ENCODE assay signal across 9 mouse cellular contexts in genomic region chr10:95898471-95899154, GRCm38 (mm10). TPM values are rescaled to one million over a fixed set of nuclear protein-coding genes. Genes with fewer than 3 reads are reported as not detected.
DNase-seq lines count a peak whose midpoint lies in the region; ATAC-seq and TF ChIP-seq lines count a peak whose summit lies in the region.
"Had no signal": no experiment of that assay in that cellular context is flagged by ENCODE, and none has a peak within 500 bp of the region (broad histone marks: within the 10 kb centered on the region; RNA-seq: fewer than 3 reads in every experiment).

No protein-coding gene starts in this region.

- H3K27me3 ChIP-seq in thymus, adult 2 months (ENCODE audit: control insufficient read depth, insufficient read depth, low read length) = no peaks in the 10 kb centered on the region
- 0 out of 2 replicates have a peak, but pooled peaks cover 3% of the 10 kb centered on the region for H3K27me3 ChIP-seq in midbrain, embryonic 14.5 days (ENCODE audit: control insufficient read depth, insufficient read depth, low read length)
- H3K27me3 ChIP-seq: embryonic facial prominence, embryonic 13.5 days had no signal

- WGBS in thymus, adult 2 months = 62% methylated on average over 5 of the region's 5 CpGs
- 67% methylated on average over 5 of the region's 5 CpGs for WGBS in midbrain, embryonic 14.5 days

- DNase-seq in gastrocnemius, adult 2 months = peak; percentile 27
- no peak for DNase-seq in gastrocnemius, postnatal 4 days (ENCODE audit: low spot score in 2 of 2)
- peak; percentile 33 for DNase-seq in thymus, adult 2 months
- no peak for DNase-seq in thymus, adult 18-20 months
- peak; percentile 74 for DNase-seq in embryo, embryonic 10 days (ENCODE audit: low spot score)
- peak; percentile 55 for DNase-seq in kidney, postnatal 14 days
- peak; percentile 59 for DNase-seq in midbrain, embryonic 14.5 days

- ATAC-seq in midbrain, embryonic 14.5 days (ENCODE audit: low FRiP score, low TSS enrichment) = no peak
- no peak for ATAC-seq in erythroblast, adult 5-6 weeks (replicated peaks; ENCODE audit: low FRiP score, poor library complexity, severe bottlenecking)

- H3K9ac ChIP-seq in midbrain, embryonic 14.5 days (replicated peaks; ENCODE audit: low read length) = no peak overlapping the region
- H3K9ac ChIP-seq: embryonic facial prominence, embryonic 13.5 days had no signal

- H3K4me1 ChIP-seq in thymus, adult 2 months (replicated peaks; ENCODE audit: control insufficient read depth, insufficient read depth, low read length) = 0 out of 2 replicates have a peak, but pooled peaks cover 5% of the 10 kb centered on the region
- H3K4me1 ChIP-seq in midbrain, embryonic 14.5 days (ENCODE audit: control insufficient read depth, insufficient read depth, low read length) = no peaks in the 10 kb centered on the region

- no peak overlapping the region for H3K4me3 ChIP-seq in gastrocnemius, adult 2 months
- no peak overlapping the region for H3K4me3 ChIP-seq in thymus, adult 2 months (ENCODE audit: control insufficient read depth, insufficient read depth, low read length)
- no peak overlapping the region for H3K4me3 ChIP-seq in midbrain, embryonic 14.5 days (replicated peaks; ENCODE audit: low read depth, low read length)
- H3K4me3 ChIP-seq: embryonic facial prominence, embryonic 13.5 days had no signal

- no peak for TF ChIP-seq POLR2A in thymus, adult 2 months (IDR thresholded peaks at IDR 0.05; ENCODE audit: control insufficient read depth, extremely low read depth, insufficient read depth, low read length, poor library complexity)

- TF ChIP-seq CTCF in gastrocnemius, adult 2 months (IDR thresholded peaks at IDR 0.05) = peak; percentile 87
- TF ChIP-seq CTCF in thymus, adult 2 months (IDR thresholded peaks at IDR 0.05; ENCODE audit: borderline replicate concordance, control insufficient read depth, extremely low read depth, insufficient read depth, low read length, poor library complexity) = no peak

- H3K4me2 ChIP-seq in midbrain, embryonic 14.5 days (ENCODE audit: low read length) = no peak overlapping the region
- H3K4me2 ChIP-seq: embryonic facial prominence, embryonic 13.5 days had no signal

- intact Hi-C loops in gastrocnemius, adult 2 months (cut with DNase I) = loop anchor here (1.0 kb wide), 1 partner anchor 135 kb away; no protein-coding TSS in a partner anchor

- no peaks in the 10 kb centered on the region for H3K9me3 ChIP-seq in midbrain, embryonic 14.5 days (ENCODE audit: control insufficient read depth, low read length)
- H3K9me3 ChIP-seq: embryonic facial prominence, embryonic 13.5 days had no signal

- no peaks in the 10 kb centered on the region for H3K36me3 ChIP-seq in thymus, adult 2 months (ENCODE audit: control insufficient read depth, insufficient read depth, low read length)
- H3K36me3 ChIP-seq in midbrain, embryonic 14.5 days (ENCODE audit: control insufficient read depth, insufficient read depth, low read length) = no peaks in the 10 kb centered on the region
- H3K36me3 ChIP-seq: embryonic facial prominence, embryonic 13.5 days had no signal

- no peak overlapping the region for H3K27ac ChIP-seq in gastrocnemius, adult 2 months
- no peak overlapping the region for H3K27ac ChIP-seq in thymus, adult 2 months (ENCODE audit: control insufficient read depth, insufficient read depth, low read length)
- no peak overlapping the region for H3K27ac ChIP-seq in midbrain, embryonic 14.5 days (replicated peaks; ENCODE audit: low read depth, low read length)
- H3K27ac ChIP-seq: embryonic facial prominence, embryonic 13.5 days had no signal

RNA-seq across cellular contexts. Expression of gene Eea1, which starts 41.8 kb away (rescaled TPM):
- total RNA-seq in gastrocnemius, adult 2 months (2021) = 10 to 100 TPM; 24.4 to 27.4 TPM
- 10 to 100 TPM; 26.4 to 31.4 TPM for total RNA-seq in gastrocnemius, postnatal 4 days (2021)
- polyA plus RNA-seq in thymus, adult 2 months (2012; rRNA removed) = 1.5 TPM in 2 replicates
- polyA plus RNA-seq in midbrain, embryonic 14.5 days (2014; fragmentation: Nextera tagmentation; extraction: Ambion mirVana) = 23.2 and 26.3 TPM in 2 replicates
- 5.0 and 8.6 TPM in 2 replicates for total RNA-seq in erythroblast, adult 5-6 weeks (2015; ENCODE audit: low replicate concordance)
- total RNA-seq in erythroblast, adult 5-6 weeks (2017; ENCODE audit: low replicate concordance) = 10.8 and 14.8 TPM in 2 replicates

RNA-seq across cellular contexts. Expression of gene Gm33543, which starts 55.9 kb away (rescaled TPM):
- 1 to 10 TPM in 1 of 2 experiments, under 1 TPM in 1; 0.66 to 1.4 TPM for total RNA-seq in gastrocnemius, adult 2 months (2021)
- total RNA-seq in gastrocnemius, postnatal 4 days (2021) = not detected
- polyA plus RNA-seq in thymus, adult 2 months (2012; rRNA removed) = 0.11 and 0.30 TPM in 2 replicates
- polyA plus RNA-seq in midbrain, embryonic 14.5 days (2014; fragmentation: Nextera tagmentation; extraction: Ambion mirVana) = not detected in 2 replicates
- not detected in 2 replicates for total RNA-seq in erythroblast, adult 5-6 weeks (2015; ENCODE audit: low replicate concordance)
- not detected in 2 replicates for total RNA-seq in erythroblast, adult 5-6 weeks (2017; ENCODE audit: low replicate concordance)
- polyA plus RNA-seq: embryonic facial prominence, embryonic 13.5 days had no signal

Comparison
In these comparisons a context has a peak if more than half of its experiments do, and no peak if none do; other contexts are left out.
1. DNase-seq: peak in gastrocnemius, adult 2 months (single experiment), thymus, adult 2 months (single experiment), embryo, embryonic 10 days (single experiment), kidney, postnatal 14 days (single experiment) and midbrain, embryonic 14.5 days (single experiment); none in gastrocnemius, postnatal 4 days (0 of 2) and thymus, adult 18-20 months (0 of 2).